Mouse (Mus musculus) Patski (cell line): ENCODE data around the gene Sorcs1. TPM values are rescaled to one million over a fixed set of nuclear protein-coding genes. Genes with fewer than 3 reads are reported as not detected.

Experiments used
- ATAC-seq: fragments of 100-300 bp; one replicate; pipeline ENCODE4 v1.8.0; 2021
- CTCF ChIA-PET: fragments of 350-600 bp; sonication (Branson Sonifier 250); formaldehyde crosslinking; loops from one replicate; lab custom pipeline; 2022; ENCODE audit warnings: inconsistent platforms; lab: Charles Lee
- POLR2A ChIA-PET: fragments of 350-600 bp; sonication (Branson Sonifier 250); formaldehyde crosslinking; loops from one replicate; lab custom pipeline; 2022; ENCODE audit warnings: antibody characterized with exemption, inconsistent platforms; lab: Charles Lee
- DNase-seq: peaks from one replicate; pipeline ENCODE4 v3.0.0-alpha.2; 2011; ENCODE audit warnings: low read depth, low spot score
- H3K27me3 ChIP-seq: fragments of 371-371 bp; one replicate; pipeline ENCODE4 v1.5.1; 2021
- CTCF ChIP-seq: fragments of 100-300 bp; IDR thresholded peaks from one replicate; pipeline ENCODE4 v1.5.1; 2021
- in situ Hi-C: fragments of 300-500 bp; cut with MboI; formaldehyde crosslinking; loops from 3 replicates; pipeline ENCODE4 v1.11.1; 2018; ENCODE audit warnings: low pct_unique_long_range_greater_than_20kb, mixed read lengths
- polyA plus RNA-seq: library from polyadenylated mRNA; unstranded; gene quantifications from one replicate; pipeline ENCODE4 v1.2.3, GENCODE M21; 2021

Sorcs1 gene
- polyA plus RNA-seq, 1 experiment from 2014 or later: not detected

DNA sequence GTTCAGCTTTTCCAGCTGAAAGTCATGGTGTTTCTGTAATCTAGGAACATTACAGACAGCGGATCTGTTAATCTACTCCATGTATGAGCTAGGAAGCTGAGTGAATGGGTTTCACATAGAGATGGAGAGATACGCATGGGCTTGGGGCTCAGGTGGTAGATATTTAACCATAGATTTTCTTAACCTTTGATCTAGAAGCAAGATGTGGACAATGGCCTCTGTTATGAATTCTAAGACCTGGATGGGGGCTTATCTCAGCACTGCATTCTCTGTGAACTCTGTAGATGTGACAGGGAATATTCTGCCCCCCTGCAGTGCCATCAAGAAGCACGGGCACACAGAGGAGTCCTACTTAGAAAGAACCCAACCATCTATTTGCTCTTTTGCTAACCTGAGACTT lies 188.7 kb downstream of the Sorcs1 start:
- in situ Hi-C loops: no loop called here
- peaks cover 3% of the 10 kb centered on the region for H3K27me3 ChIP-seq
- POLR2A ChIA-PET: no interaction called here
- CTCF ChIA-PET: no interaction called here
- ATAC-seq (no peak), DNase-seq (no peak)
- TF ChIP-seq CTCF: no peak

DNA sequence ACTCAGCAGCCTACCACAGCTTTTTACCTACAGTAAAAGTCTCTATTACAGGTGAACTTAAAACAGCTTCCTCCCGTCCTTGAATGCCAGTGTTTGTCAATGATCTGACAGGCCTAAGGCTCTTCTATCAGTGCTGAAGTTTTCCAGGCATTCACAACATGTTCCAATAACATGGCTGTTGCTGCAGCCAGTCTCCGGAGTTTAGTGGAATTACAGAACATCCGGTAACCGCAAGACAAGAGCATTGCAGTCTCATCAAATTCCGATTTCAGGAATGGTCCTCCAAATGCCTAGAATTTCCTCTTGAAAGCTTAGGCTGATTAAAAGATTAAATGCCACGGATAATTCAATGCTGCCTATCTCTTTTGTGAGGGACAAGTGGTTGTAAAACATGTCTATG lies 190.0 kb downstream of the Sorcs1 start:
- H3K27me3 ChIP-seq: peaks cover 3% of the 10 kb centered on the region
- DNase-seq (no peak), ATAC-seq (no peak)
- ChIA-PET CTCF (interaction anchor here (1.6 kb wide), 1 partner anchor 16 kb away, joined by 4 read pairs; no protein-coding TSS in a partner anchor), POLR2A (no interaction called here)
- in situ Hi-C loops: no loop called here
- TF ChIP-seq CTCF: no peak

DNA sequence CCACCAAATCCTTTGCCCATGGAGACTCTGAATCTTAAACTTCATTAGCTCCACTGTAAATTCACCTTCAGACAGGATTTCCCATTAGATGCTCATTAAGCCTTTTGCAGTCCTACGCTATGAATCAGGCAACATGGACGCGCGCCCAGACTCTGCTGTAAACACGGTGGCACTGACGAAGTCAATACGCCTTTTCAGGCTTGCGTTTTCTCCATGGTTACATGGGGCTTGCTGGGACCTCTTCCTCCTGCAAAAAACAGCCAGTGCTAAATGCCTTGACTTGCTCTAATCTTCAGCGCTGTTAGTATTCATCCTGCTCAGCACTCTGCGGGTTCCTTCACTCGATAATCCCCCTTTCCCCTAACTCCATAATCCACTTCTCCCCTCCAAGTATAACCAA lies 190.7 kb downstream of the Sorcs1 start:
- TF ChIP-seq CTCF: no peak
- DNase-seq: no peak
- H3K27me3 ChIP-seq: peaks cover 4% of the 10 kb centered on the region
- CTCF ChIA-PET: interaction anchor here (1.6 kb wide), 1 partner anchor 17 kb away, joined by 4 read pairs; no protein-coding TSS in a partner anchor
- in situ Hi-C loops: no loop called here
- no peak for ATAC-seq
- POLR2A ChIA-PET: no interaction called here

DNA sequence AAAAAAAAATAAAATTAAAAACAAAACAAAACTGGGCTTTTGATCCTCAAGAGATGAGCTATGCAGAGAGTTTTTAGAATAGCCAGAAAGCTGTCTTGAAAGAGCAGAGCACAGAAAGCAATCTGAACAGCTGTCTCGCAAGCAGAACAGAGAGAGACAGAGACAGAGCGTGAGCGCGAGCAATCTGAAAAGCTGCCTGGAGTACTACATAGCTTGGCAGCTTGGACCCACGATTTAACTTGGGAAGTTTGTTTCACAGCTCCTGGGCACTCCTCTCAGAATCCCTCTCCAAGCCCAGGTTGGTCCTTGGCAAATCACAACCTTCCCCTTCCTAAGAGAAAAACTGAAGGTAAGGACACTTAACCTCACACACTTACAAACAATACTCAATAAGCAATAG lies 192.1 kb downstream of the Sorcs1 start:
- ATAC-seq (no peak), DNase-seq (no peak)
- ChIA-PET POLR2A (no interaction called here), CTCF (no interaction called here)
- H3K27me3 ChIP-seq: peaks cover 5% of the 10 kb centered on the region
- TF ChIP-seq CTCF: no peak
- in situ Hi-C loops: no loop called here

DNA sequence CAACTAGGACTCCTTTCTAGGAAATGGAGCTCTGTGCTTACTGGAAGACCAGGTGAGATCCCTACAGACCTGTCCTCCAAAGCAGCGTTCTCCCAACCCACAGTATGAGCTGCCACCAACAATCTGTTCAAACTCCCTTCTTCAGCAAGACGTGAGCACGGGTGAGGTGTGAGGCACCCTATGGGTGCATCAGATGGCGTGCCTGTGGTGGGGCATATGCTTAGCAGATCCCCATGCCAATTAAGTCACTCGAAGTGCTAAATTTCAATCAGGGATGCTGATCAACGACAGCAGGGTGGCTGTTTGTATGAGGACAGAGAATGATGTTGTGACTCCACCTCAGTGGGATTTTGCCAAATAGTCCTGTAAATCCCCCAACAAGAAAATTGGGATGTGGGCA lies 201.7 kb downstream of the Sorcs1 start:
- ChIA-PET CTCF (no interaction called here), POLR2A (no interaction called here)
- H3K27me3 ChIP-seq: no peaks in the 10 kb centered on the region
- DNase-seq: no peak
- no peak for ATAC-seq
- in situ Hi-C loops: no loop called here
- TF ChIP-seq CTCF: no peak

DNA sequence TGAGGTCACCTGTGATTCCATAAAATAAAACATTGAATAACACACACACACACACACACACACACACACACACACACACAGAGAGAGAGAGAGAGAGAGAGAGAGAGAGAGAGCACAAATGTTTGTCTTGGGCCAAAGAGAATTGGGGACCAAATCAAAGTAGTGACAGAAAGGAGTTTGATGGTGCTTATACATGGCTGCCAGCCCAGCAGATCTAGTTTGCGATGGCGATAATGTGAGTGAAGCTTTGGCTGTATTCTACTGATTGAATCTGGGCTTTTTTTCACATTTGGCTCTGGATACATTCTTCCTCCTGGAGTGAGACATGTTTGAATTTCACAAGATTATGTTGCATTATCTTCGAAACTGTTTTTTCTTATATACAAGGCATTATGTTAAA lies 209.9 kb downstream of the Sorcs1 start:
- DNase-seq (no peak), ATAC-seq (no peak)
- H3K27me3 ChIP-seq: no peaks in the 10 kb centered on the region
- ChIA-PET CTCF (no interaction called here), POLR2A (no interaction called here)
- in situ Hi-C loops: no loop called here
- no peak for TF ChIP-seq CTCF

DNA sequence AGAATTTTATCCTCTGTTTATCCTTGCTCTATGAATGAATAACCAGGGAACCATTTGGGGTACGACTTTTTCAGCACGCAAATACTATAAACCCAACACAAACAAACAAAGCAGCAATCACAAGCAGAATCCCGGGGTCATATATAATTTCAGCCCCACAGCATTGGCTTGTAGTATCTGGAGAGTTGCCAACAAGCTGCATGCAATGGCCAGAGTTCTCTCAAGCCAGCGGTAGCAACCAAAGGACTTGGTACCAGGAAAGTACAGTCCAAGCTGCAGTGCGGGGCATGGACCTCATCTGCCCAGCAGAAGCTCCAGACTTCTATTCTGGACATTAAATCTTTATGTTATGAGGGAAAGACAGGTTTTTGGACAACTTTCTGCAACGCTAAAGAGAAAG lies 213.6 kb downstream of the Sorcs1 start:
- no peak for TF ChIP-seq CTCF
- no peak for ATAC-seq
- no peak for DNase-seq
- in situ Hi-C loops: no loop called here
- no peaks in the 10 kb centered on the region for H3K27me3 ChIP-seq
- ChIA-PET CTCF (no interaction called here), POLR2A (interaction anchor here (0.8 kb wide), 1 partner anchor 101 kb away, joined by 3 read pairs; no protein-coding TSS in a partner anchor)

DNA sequence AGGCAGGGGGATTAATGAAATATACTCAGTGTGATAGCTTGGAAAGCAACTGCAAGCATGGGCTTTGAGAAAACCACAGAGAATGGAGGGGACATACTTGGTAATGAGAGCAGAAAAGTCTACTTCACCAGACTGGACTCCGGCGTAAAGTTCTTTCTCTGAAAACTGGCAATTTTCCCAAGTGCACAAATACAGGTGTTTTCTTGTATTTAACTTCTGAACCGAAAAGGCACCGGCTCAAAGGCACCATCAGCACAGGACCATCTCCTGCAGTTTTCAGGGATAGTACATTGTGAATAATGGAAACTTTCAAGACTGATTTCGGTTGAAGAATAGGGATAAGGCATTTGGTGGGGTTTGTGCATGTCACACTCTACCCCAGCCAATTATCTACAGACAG lies 219.9 kb downstream of the Sorcs1 start:
- DNase-seq (no peak), ATAC-seq (no peak)
- in situ Hi-C loops: no loop called here
- no peak for TF ChIP-seq CTCF
- CTCF ChIA-PET: no interaction called here
- H3K27me3 ChIP-seq: no peaks in the 10 kb centered on the region
- POLR2A ChIA-PET: no interaction called here

DNA sequence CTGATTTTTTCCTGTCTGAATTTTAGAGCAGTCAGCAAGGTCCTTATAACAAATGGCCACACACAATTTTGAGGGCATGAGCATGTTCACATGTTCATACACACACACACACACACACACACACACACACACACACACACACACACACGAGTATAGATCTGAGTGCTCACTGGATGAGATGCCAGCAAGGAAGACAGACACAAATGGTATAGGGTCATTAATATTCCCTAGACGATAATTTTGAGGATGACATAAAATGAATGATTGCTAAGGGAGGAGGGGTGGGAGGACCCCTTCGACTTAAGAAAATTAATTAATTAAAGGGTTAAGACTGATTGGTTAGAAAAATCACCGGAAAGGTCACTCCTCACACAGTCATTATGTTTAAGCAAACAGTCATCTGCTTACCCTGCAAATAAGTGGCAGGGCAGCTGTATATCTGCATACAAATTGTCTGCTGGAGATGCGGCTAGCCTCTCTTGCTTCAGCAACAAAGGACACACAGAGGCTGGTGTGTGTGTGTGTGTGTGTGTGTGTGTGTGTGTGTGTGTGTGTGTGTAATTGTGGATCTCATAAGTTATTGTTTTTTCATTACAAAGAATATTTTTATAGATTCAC lies 221.1 kb downstream of the Sorcs1 start:
- POLR2A ChIA-PET: interaction anchor here (0.6 kb wide), 1 partner anchor 50 kb away, joined by 3 read pairs; no protein-coding TSS in a partner anchor
- in situ Hi-C loops: no loop called here
- TF ChIP-seq CTCF: no peak

DNA sequence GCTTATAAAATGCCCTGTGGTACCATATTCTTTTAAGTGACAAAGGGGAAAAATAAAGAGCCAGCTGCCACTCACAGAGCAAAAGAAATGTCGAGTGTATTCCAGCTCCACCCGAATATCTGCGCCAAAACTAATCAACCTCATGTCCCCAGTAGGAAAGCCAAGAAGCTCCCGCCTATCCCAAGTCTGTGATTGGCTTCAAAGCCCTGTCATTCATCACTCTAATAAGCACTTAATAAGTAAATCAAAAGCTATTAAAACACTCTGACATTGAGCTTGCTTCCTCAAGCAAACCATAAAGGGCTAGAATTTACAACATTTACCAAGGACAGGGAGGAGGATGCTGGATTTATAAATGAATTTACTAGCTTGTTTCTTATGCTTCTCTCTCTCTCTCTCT lies 237.3 kb downstream of the Sorcs1 start:
- ATAC-seq (no peak), DNase-seq (no peak)
- in situ Hi-C loops: no loop called here
- ChIA-PET CTCF (interaction anchor here (0.8 to 1.8 kb wide), 2 partner anchors 16 to 21 kb away, joined by 3 to 4 read pairs; no protein-coding TSS in a partner anchor), POLR2A (interaction anchor here (0.6 kb wide), 1 partner anchor 12 kb away, joined by 3 read pairs; no protein-coding TSS in a partner anchor)
- peaks cover 3% of the 10 kb centered on the region for H3K27me3 ChIP-seq
- TF ChIP-seq CTCF: no peak

More for the DNA sequence above, 221.1 kb downstream of the Sorcs1 start:
- ATAC-seq (no peak), DNase-seq (no peak)
- no peaks in the 10 kb centered on the region for H3K27me3 ChIP-seq
- CTCF ChIA-PET: no interaction called here

DNA sequence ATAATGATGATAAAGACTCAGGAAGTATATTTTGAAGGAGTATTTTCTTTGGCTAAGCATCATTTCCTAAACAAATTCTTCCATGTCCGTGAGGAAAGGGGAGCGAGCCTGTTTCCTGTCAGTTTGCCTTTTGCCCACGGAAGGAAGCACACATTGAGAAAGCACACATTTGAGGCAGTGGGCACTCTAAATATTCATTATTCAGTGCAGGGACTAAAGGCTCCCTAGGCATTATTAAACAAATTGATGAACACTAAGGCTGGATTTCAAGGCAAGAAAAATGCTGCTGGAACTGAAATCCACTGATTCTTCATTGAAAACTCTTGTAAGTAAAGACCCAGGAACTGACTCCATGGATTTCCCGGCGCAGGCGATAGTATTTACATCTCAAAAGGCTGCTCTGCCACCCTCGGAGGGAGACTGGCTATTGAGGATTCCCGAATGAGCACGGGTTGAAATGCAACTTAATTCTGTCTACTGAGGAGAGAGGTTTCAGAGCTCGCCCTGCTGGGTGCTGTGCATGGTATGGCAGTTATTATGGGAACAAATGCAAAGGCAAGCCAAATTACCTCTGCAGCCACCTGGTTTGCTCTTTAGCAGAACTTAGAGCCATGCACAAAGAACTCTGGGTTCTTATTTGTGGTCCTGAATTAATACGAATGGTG lies 238.1 kb downstream of the Sorcs1 start:
- no peak for TF ChIP-seq CTCF
- no peak for ATAC-seq
- H3K27me3 ChIP-seq: peaks cover 1% of the 10 kb centered on the region
- CTCF ChIA-PET: no interaction called here
- POLR2A ChIA-PET: no interaction called here
- in situ Hi-C loops: no loop called here
- no peak for DNase-seq
